Mouse (Mus musculus) G1E (cell line): ENCODE measurements at regions not wholly inside any gene's neighbourhood (a gene's known extent, or its start where the extent isn't known, plus 50 kb on each side); places are given as distances from the start of the nearest gene placed in this dataset.
"Not testable (repeated sequence)": the region's sequence is repeated elsewhere in the genome, so short reads cannot be mapped to it uniquely, and the experiment has no call there.

Experiments
- ATAC-seq: 2 replicates; pipeline ENCODE4 v1.8.0; 2016; ENCODE audit warnings: mild to moderate bottlenecking; ENCODE audit not compliant: insufficient number of reproducible peaks, poor library complexity, low FRiP score, severe bottlenecking; ENCODE audit errors: extremely low read depth
- DNase-seq: peaks from one replicate; pipeline ENCODE4 v3.0.0; 2012; ENCODE audit warnings: low spot score
- H3K27me3 ChIP-seq: 2 replicates; pipeline ENCODE4 v1.6.1; 2012; ENCODE audit warnings: mild to moderate bottlenecking, low read length, inconsistent platforms; ENCODE audit not compliant: insufficient read depth
- H3K36me3 ChIP-seq: replicated peaks from 2 replicates; pipeline ENCODE3; 2012; ENCODE audit warnings: mild to moderate bottlenecking, inconsistent platforms
- H3K4me1 ChIP-seq: 2 replicates; pipeline ENCODE4 v1.6.1; 2012; ENCODE audit warnings: low read depth, low read length, inconsistent platforms, mixed read lengths; ENCODE audit not compliant: insufficient read depth
- H3K4me3 ChIP-seq: 2 replicates; pipeline ENCODE4 v1.5.1; 2012; ENCODE audit warnings: low read depth, mild to moderate bottlenecking, inconsistent platforms, low read length, moderate library complexity, mixed read lengths
- H3K9me3 ChIP-seq: replicated peaks from 2 replicates; pipeline ENCODE4 v1.6.1; 2012; ENCODE audit warnings: inconsistent platforms
- CTCF ChIP-seq: IDR thresholded peaks from 2 replicates; pipeline ENCODE4 v1.5.1; 2012; ENCODE audit warnings: low read depth, low read length, inconsistent platforms, mixed read lengths
- GATA1 ChIP-seq: IDR thresholded peaks from 2 replicates; pipeline ENCODE4 v1.6.1; 2012; ENCODE audit warnings: borderline replicate concordance, low read length, inconsistent platforms, mixed read lengths
- GATA2 ChIP-seq: IDR thresholded peaks from 2 replicates; pipeline ENCODE4 v1.6.1; 2012; ENCODE audit warnings: low read depth, low read length, inconsistent platforms, borderline replicate concordance
- POLR2AphosphoS5 ChIP-seq: IDR thresholded peaks from 2 replicates; pipeline ENCODE4 v1.6.1; 2012; ENCODE audit warnings: low read depth, low read length, inconsistent platforms; ENCODE audit not compliant: insufficient replicate concordance
- TAL1 ChIP-seq: conservative IDR thresholded peaks from 2 replicates; pipeline ENCODE4 v1.6.1; 2012; ENCODE audit warnings: low read depth, low read length, inconsistent platforms, mixed read lengths

GRCm38 (mm10) chr8:126774816-126775215, 170.8 kb downstream of the Tomm20 start:
- Histone ChIP-seq H3K36me3 (no peaks in the 10 kb centered on the region), H3K4me3 (no peak overlapping the region), H3K9me3 (no peaks in the 10 kb centered on the region), H3K27me3 (no peaks in the 10 kb centered on the region), H3K4me1 (peaks cover 71% of the 10 kb centered on the region)
- DNase-seq, result no peak
- ATAC-seq, result no peak
- no peak for TF ChIP-seq CTCF
- no peak for TF ChIP-seq TAL1
- no peak for TF ChIP-seq GATA2
- no peak for TF ChIP-seq GATA1
- no peak for TF ChIP-seq POLR2AphosphoS5

GRCm38 (mm10) chr8:126772748-126773147, 172.9 kb downstream of the Tomm20 start:
- H3K36me3 ChIP-seq, result no peaks in the 10 kb centered on the region
- peaks cover 62% of the 10 kb centered on the region for H3K4me1 ChIP-seq
- DNase-seq, result no peak
- TF ChIP-seq GATA1, result no peak
- TF ChIP-seq GATA2, result no peak
- TF ChIP-seq TAL1, result no peak
- no peak for TF ChIP-seq CTCF
- no peak for TF ChIP-seq POLR2AphosphoS5
- H3K27me3 ChIP-seq, result no peaks in the 10 kb centered on the region
- no peak for ATAC-seq
- H3K9me3 ChIP-seq, result no peaks in the 10 kb centered on the region
- H3K4me3 ChIP-seq, result no peak overlapping the region

- no peaks in the 10 kb centered on the region for H3K27me3 ChIP-seq
- no peak overlapping the region for H3K4me3 ChIP-seq
- no peak for TF ChIP-seq GATA1
- TF ChIP-seq CTCF, result no peak
- no peak for TF ChIP-seq POLR2AphosphoS5
- no peak for TF ChIP-seq GATA2
- TF ChIP-seq TAL1, result no peak
- H3K4me1 ChIP-seq, result peaks cover 62% of the 10 kb centered on the region
- no peaks in the 10 kb centered on the region for H3K9me3 ChIP-seq
- H3K36me3 ChIP-seq, result no peaks in the 10 kb centered on the region
- ATAC-seq (no peak), DNase-seq (no peak)
Measured at GRCm38 (mm10) chr8:126772194-126772593, 173.4 kb downstream of the Tomm20 start.

- not testable (repeated sequence) for H3K4me3 ChIP-seq, DNase-seq, ATAC-seq, H3K36me3 ChIP-seq, H3K27me3 ChIP-seq, H3K9me3 ChIP-seq
- peaks cover 54% of the 10 kb centered on the region for H3K4me1 ChIP-seq
Measured at GRCm38 (mm10) chr8:126770374-126770773, 175.3 kb downstream of the Tomm20 start.

GRCm38 (mm10) chr8:126768142-126768541, 174.4 kb upstream of the Irf2bp2 start:
- no peak for ATAC-seq
- H3K9me3 ChIP-seq, result no peaks in the 10 kb centered on the region
- H3K27me3 ChIP-seq, result no peaks in the 10 kb centered on the region
- H3K36me3 ChIP-seq, result no peaks in the 10 kb centered on the region
- H3K4me1 ChIP-seq, result peaks cover 66% of the 10 kb centered on the region
- no peak overlapping the region for H3K4me3 ChIP-seq
- no peak for DNase-seq
- TF ChIP-seq GATA2, result no peak

GRCm38 (mm10) chr8:126767341-126767740, 173.6 kb upstream of the Irf2bp2 start:
- ATAC-seq (no peak), DNase-seq (no peak)
- H3K4me1 ChIP-seq, result peaks cover 74% of the 10 kb centered on the region
- H3K36me3 ChIP-seq, result no peaks in the 10 kb centered on the region
- TF ChIP-seq TAL1, result no peak
- TF ChIP-seq GATA1, result no peak
- TF ChIP-seq CTCF, result no peak
- no peak for TF ChIP-seq POLR2AphosphoS5
- TF ChIP-seq GATA2, result no peak
- H3K4me3 ChIP-seq, result no peak overlapping the region
- no peaks in the 10 kb centered on the region for H3K27me3 ChIP-seq
- no peaks in the 10 kb centered on the region for H3K9me3 ChIP-seq

- no peak for TF ChIP-seq GATA1
- no peak for TF ChIP-seq POLR2AphosphoS5
- no peak for TF ChIP-seq TAL1
- no peak for TF ChIP-seq CTCF
- TF ChIP-seq GATA2, result no peak
- Histone ChIP-seq H3K4me3 (no peak overlapping the region), H3K36me3 (no peaks in the 10 kb centered on the region), H3K9me3 (no peaks in the 10 kb centered on the region), H3K4me1 (peaks cover 73% of the 10 kb centered on the region), H3K27me3 (no peaks in the 10 kb centered on the region)
- DNase-seq, result no peak
- ATAC-seq, result no peak
Measured at GRCm38 (mm10) chr8:126765693-126766238, 172.0 kb upstream of the Irf2bp2 start.
